Mouse (Mus musculus): ENCODE measurements around the gene Slc6a9.
A peak's percentile ranks its signal among the peaks of the same experiment; 100 is the strongest.

Gene Slc6a9

DNA sequence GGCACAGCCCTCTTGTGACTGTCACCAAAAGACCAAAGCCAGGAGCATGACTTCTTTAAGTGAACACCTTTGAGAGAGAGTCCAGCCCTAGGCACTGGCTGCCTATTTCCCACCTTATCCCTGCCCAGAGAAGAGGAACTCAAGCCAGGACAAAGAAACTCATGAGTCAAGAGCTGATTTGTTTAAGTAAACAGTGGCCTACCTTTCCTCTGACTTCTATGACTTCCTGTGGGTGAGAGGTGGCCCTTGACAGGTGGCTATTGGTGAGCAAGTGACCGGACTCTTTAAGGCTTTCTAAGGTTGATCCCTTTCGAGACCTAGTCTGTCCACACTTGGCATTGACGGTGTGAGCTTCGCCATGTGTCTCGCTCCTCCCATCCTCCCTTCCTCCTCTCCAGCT, 6.5 kb downstream of the Slc6a9 start:
- DNase-seq (ENCODE audit: low read depth, low spot score): no peak

DNA sequence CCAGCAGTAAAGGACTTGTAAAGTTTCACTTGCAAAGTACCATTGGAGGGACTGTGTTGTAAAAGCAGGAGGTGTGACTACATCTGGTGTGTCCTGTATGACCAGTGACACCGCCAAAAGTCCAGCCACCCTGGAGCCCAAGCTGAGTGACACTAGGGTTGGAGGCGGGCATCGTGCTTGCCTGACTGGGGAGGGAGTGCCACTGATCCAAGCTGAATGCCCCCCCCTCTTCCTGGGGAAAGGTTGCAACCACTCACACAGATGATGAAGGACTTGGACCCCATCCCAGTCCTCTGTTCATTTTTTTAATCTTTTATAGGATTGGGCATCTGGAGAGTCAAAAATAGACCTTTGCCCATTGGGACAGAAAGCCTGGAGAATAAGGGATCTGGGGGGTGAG, 7.3 kb downstream of the Slc6a9 start:
- no peak for DNase-seq (ENCODE audit: low read depth, low spot score)

DNA sequence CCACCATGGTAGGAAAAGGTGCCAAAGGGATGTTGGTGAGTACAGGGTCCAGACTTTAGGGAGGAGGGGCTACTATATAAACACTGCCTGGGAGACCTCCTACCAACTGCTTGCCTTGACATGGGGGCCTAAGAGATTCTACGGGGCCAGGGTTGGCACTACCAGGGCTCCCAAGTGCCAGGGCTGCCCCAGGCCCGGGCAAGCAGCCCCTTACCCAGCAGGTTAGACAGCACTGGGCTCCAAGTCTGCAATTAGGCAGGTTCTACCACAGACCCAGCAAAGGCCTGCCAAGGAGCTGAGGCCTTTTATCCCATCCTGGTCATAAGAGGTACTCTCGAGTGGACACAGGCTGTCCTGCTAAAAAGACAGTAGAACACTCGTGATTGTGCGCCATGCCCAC, 8.8 kb downstream of the Slc6a9 start:
- DNase-seq (ENCODE audit: low read depth, low spot score): no peak

DNA sequence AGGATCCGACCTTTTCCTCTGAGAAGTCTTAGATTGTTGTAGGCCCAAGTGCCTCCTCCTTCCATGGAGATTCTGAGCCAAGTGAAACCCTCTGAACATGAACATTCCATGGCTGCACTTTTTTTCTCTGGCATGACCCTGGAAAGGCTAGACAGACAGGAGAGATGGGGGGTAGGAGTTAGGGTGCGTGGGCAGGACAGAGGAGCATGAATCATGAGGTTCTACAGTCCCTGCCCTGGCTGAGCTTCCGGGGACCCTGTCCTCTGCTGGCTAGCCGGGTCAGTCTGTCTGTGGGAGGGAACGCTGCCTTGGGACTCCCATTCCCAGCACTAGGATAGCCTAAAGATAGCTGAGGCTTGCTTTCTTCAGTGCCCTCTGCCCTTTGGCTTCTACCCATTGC, 10.2 kb downstream of the Slc6a9 start:
- DNase-seq (ENCODE audit: low read depth, low spot score): no peak

DNA sequence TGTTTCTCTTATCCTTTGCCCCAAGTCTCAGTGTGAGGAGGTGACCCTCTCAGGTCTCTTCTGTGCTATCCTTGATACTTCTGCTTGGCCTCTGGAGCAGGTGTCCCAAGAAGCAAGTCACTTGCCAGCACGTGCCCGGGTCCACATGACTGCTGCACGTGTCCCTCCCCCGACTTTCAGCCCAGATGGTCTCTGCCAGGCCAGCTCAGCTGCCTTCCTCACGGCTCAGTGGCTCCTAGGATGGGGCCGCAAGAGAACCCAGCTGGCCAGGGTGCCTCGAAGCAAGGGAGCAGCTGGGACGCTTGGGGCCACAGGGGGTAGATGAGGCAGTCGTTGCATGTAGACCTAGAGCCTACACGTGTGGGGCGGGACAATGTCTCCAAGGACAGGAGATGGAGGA, 11.0 kb downstream of the Slc6a9 start:
- DNase-seq (ENCODE audit: low read depth, low spot score): no peak

DNA sequence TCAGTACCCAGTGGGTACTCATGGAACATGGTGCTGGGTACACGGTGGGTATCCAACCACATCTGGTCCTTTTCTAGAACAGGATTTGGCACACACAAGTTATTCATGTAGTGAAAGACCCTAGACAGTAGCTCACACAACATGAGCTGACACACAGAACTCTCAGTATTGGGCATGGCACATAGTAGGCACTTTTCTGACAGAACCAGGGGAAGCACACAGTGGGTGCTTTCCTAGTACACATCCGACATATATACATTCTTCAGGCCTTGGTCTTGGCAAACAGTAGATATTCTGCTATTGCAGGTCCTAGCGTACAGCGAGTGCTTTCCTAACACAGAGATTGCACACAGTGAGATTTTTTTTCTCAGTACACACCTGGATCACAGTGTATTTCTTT, 12.0 kb downstream of the Slc6a9 start:
- DNase-seq (ENCODE audit: low read depth, low spot score): no peak

DNA sequence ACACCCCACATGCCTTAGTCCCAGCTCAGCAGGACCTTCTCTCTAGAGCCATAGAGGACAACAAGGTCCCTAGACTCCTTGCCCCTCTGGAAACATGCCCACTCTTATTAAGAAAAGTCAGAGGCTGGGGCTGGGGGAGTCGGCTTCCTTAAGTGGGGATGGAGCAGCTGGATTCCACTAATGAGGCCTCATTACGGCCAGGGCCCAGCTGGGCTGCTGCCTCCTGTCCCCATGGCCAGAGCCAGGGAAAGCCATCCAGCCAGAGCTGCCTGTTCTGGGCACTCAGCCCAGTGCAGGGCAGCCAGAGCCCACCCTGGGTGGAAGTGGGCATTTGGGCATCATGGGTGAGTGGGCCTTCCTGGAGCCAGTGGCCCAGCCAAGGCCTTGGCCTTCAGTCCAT, 12.7 kb downstream of the Slc6a9 start:
- no peak for DNase-seq (ENCODE audit: low read depth, low spot score)

DNA sequence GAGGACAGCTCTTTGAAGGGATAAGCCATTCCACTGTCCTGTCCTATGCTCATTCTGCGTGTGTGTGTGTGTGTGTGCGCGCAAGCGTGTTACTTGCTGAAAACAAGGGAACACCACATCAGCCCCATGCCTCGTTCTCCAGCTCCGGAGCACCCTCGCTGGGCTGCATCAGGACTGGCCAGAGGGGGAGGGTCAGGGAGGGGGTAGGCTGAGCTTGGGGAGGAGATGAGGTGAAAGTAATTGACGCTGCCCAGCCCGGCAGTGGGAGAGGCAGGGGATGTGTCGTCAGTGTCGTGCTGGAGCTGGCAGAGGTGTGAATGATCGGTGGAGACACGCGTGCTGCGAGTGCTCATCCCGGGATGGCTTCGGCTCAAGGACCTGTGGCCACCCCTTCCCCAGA, 14.8 kb downstream of the Slc6a9 start:
- DNase-seq (ENCODE audit: low read depth, low spot score): no peak

DNA sequence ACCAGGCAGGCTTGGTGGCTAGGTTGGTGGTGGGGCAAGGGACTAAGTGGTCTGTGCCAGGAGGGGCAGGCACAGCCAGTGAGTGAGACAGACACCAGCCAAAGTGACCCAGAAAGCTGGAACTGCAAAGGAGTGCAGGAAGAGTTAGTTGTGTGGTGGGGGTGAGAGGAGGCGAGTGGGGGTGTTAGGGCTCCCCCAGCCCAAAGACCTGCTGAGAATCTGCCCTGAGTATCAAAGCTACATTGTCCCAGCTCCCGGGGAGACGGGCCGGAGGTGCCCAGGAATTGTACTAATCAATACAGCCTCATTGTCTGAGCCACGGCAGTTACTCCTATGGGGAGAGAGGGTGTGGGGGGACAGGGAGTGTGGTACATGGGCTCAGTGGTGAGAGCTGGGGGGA, 15.2 kb downstream of the Slc6a9 start:
- DNase-seq (ENCODE audit: low read depth, low spot score): no peak

DNA sequence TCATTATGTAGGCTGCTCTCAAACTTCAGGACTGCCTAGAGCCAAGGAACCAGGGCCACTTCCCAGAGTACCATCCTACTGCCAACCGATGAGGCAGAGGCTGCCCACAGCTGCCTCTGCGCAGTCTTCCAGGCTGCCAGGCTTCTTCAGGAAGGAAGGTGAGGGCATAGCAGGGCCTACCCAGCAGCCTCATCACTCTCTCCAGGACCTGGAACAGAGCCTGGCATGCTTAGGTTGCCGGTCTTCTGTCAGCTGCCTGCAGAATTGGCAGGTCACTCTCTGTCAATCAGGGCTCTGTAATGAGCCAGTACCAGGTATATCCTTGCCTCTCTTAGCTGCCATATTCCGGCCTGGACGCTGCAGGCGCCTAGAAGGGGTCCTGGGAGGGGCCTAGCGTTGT, 15.9 kb downstream of the Slc6a9 start:
- DNase-seq (ENCODE audit: low read depth, low spot score): no peak

DNA sequence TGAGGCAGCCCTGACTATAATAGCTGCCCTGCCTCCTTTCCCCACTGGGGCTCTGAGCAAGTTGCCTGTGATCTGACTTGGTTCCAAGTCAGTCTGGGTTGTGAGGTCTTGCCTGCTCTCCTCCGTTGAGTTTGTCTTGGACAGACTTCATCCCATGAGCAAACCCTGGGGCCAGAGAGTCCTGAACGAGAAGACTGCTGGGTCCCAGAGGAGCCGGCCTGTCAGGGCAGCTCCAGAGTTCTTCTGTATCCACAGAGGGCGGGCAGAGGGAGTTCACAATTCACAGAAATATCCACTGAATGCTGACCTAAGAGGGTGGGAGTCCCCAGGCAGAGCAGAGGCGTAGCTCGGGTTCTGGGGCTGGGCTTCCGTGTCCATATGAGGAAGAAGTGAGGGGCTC, 16.6 kb downstream of the Slc6a9 start:
- DNase-seq (ENCODE audit: low read depth, low spot score): no peak

DNA sequence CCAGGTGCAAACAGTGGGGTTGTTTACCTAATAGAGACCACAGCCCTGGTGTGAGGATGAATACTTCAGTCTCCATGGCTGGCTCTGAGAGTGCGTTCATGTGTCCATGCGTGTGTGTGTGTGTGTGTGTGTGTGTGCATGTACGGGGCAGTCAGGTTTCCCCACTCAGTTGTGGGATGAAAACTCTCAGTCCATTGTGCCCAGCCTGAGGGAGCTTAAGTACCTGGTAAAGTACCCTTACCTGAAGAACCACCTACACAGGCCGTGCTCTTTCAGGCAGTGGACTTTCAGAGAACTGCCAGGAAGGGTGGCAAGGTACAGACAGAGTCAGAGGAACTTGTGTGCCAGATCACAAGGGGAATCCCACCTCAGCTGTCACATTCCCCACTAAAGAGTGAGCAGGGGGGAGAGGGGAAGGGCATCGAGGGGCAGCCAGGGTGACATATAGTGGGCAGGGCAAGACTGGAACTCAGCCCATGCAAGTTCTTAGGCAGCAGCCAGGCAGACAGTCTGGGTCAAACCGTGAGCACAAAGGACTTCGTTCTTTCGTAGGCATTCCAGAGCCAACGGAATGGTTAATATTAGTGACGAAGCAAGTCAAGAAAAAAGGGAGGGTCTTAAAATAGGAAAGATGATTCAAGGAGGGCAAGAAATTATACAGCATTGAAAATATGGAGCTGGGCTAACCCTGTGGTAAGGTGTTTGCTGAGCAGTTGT, 18.0 kb downstream of the Slc6a9 start:
- no peak for DNase-seq (ENCODE audit: low read depth, low spot score)

DNA sequence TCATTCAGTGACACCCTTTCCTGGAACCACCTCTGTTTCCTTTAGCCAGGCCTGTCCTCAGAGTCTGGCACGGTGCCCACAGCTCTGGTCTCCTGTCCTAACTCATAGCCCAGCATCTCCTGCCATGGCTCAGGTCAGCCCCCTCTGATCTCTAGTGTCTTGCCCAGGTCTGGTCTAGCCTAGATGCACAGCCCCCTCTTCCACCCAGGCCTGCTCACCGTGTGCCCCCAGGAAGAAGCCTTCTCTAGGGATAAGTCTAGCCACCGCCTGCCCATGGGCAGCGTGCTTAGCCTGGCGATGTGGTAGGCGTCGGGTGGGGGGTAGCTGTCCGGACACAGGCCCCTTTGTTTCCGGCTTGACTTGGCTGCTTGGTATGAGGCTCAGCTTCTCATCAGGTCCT, 20.8 kb downstream of the Slc6a9 start:
- DNase-seq (ENCODE audit: low read depth, low spot score): no peak

DNA sequence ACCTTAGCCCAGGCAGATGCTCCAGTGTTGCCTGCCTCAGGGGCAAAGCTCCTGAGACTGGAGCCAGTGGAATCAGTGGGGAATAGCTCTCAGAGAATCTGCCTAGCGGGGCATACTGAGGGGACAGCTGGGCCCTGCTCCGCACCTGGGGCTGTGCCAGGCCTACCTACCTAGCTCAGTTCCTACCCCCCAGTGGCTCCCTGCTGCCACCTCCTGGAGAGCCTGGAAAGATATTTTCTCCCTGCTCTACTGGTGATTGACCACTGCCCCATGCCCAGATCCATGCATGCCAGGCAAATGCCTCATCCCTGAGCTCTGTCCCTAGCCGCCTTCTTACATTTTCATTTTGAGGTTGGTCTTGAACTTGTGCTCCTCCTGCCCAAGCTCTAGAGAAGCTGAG, 24.5 kb downstream of the Slc6a9 start:
- DNase-seq (ENCODE audit: low read depth, low spot score): peak; percentile 14

DNA sequence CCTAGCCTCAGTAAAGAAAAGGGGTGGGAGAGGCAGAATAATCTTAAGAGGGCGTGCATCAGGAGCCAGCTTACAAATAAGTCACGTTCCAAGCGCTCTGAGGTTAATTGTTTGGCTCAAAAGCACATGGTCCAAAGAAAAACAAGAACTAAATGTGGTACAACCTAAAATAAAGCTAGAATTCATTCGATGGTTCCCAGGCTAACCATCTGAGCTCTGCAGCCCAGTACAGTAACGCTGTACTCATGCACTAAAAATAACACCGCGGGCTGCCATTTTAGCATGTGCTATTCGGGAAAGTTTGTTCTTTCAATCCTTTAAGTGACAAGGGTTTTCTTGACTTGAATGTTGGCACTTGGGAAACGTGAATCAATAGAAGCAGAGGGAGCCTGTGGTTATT, 26.3 kb downstream of the Slc6a9 start:
- no peak for DNase-seq (ENCODE audit: low read depth, low spot score)

DNA sequence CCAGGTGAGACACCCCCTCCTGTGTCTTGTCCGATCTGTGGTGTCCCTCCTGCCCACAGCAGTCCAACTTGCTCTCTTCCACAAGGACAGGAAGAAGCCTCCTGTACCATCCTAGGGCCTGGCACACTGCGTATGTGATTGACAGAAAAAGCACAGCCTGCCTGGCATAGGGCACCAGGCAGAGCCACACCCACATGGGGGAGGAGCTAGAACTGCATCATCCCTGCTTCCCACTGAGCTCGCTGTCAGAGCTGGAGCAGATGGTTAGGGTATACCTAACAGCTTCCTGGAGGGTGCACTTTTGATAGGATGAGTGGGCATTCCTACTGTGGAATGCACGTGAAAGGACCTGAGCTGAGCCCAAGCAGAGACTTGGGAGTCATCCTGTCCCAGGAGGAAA, 28.5 kb downstream of the Slc6a9 start:
- DNase-seq (ENCODE audit: low read depth, low spot score): no peak

DNA sequence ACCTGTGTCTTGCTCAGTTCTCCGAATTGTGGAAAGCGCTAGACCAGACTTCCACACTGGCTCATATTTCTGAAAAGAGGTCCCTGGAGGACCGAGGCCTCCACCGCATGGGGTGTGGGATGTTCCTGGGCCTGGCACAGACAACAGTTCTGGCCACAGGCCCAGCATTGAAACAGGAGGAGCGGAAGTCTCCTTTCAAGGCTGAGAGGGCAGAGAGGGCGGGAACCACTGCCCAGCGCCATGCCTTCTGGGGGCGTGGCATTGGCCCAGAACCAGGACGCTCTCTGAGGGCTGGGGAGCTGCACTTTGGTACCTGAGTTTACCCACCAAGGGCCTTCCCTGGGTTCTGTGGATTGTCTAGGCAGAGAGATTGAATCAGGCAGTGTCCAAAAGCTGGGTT, 31.8 kb downstream of the Slc6a9 start:
- DNase-seq (ENCODE audit: low read depth, low spot score): no peak

DNA sequence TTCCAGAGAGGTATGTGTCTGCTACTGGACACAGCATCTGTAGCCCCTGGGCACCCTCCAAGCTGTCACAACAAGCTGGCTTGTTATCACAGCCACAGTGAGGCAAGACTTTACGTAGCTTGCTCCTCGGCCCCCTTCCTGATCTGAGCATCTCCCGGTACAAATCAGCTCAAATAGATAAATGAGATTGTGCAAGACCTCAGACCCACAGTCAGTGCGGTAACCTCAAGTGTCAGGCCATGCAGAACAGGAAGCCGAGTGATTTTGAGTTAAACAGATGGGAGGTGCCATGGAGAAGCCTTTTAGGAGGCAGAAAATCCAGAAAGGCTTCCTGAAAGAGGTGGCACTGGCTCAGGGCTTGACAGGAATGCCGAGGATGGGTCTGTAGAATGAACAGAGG, 32.7 kb downstream of the Slc6a9 start:
- DNase-seq (ENCODE audit: low read depth, low spot score): no peak

DNA sequence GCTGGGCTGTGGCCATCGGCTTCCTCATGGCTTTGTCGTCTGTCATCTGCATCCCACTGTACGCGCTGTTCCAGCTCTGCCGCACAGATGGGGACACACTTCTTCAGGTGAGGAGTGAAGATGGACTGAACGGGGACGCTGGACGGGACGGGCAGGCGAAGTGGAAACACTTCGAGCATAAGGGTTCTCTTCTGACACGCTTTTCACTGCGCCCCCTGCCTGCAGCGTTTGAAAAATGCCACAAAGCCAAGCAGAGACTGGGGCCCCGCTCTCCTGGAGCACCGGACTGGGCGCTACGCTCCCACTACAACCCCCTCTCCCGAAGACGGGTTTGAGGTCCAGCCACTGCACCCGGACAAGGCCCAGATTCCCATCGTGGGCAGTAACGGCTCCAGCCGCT, 33.5 kb downstream of the Slc6a9 start:
- peak; percentile 28 for DNase-seq (ENCODE audit: low read depth, low spot score)

DNA sequence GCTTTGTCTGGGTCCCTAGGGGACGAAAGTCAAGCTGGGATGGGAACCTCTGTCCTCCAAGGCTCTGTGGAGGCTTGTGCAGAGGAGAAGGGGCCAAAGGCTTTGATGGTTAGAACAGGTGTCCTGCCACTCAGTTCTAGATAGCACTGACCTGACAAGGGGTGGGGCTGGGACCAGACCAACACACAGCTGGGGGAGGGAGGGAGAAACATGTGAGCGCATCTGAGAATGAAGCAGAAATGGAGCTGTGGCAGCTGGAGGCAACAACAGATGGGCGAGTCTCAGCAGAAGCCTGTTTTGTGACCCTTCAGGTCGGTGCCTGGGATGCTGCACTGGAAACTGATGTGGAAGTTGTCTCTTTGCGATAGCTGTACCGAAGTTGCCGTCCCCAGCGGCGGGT, 35.0 kb downstream of the Slc6a9 start:
- DNase-seq (ENCODE audit: low read depth, low spot score): no peak

DNA sequence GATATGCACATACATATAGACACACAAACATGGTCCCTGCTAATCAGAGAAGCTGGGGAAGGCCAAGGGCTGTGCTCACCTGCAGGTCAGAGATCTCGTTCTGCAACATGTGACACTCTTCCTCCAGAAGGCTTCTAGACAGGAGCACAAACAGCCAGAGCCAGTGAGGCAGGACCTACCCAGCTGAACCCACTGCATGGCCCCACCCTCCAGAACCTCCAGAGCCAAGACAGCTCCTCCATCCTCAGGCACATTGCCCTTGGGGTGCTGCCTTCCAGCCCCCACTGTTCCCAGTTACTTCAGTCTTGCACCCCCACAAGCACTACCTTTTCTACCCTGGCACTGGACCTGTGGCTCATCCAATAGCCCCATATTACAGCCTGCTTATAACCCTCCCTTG, 36.1 kb downstream of the Slc6a9 start:
- DNase-seq (ENCODE audit: low read depth, low spot score): no peak

DNA sequence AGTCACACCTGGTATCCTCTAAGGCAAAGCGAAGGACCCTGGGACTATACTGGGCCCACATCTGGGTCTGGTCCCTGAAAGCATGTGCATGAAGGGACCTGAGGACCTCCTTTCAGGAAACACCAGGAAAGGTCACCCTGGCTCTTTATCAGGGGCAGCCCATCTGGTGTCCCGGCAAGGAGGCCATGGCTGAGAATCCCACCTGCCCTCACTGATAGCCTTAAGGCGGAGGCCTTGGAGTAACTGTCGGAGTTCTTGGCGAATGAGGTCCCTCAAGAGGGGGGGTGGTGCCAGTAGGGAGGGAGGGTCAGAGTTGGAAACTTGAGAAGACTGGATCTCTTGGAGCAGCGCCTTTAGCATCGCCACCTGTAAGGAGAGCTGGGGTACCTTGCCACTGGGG, 37.5 kb downstream of the Slc6a9 start:
- DNase-seq (ENCODE audit: low read depth, low spot score): no peak

DNA sequence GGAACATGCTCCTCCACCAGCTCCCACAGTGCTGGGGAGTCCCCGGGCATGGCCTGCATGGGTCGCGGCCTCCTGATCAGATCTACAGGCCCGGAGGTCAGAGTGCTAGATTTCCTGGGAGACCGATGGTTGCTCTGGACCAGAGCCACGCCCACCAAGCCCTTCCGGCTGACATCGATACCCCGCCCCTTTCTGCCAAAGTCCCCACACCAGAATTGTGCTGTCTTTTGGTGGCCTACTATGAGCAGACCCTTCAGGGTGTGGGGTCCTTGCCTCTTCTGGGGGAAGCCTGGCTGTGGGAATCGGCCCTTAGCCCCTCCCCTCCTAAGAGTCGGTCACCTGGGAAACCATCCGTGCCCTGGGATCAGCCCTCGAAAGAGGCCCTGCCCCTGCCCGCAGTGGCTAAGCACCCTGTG, 38.2 kb downstream of the Slc6a9 start, which contains the start of gene Ccdc24:
Gene Ccdc24 (minus strand): TSS at position 87 of the 416 bp plus-strand sequence.
- DNase-seq (ENCODE audit: low read depth, low spot score): no peak

DNA sequence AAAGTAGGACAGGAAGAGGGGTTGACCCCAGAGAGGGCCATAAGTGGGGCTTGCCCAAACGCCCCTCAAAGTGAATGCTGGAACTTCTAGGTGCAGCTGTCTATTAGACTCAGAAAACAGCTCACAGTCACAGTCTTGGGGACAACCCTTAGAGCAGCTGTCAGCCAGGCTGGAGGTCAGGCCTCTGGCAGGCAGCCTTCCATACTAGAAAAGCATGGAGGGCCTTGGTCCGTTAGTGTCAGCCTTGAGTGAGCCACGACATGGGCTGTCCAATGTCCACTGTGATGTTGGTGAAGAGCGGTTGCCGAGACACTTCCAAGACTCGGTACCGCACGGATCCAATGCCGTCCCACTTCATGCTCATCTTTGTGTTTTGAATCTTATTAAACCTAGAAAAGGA, 39.3 kb downstream of the Slc6a9 start:
- no peak for DNase-seq (ENCODE audit: low read depth, low spot score)
